Mouse (Mus musculus) right cerebral cortex, adult 18-20 months (tissue): Measurements from ENCODE around the gene Nmd3.
A peak's percentile ranks its signal among the peaks of the same experiment; 100 is the strongest.

Source experiments
- DNase-seq: peaks from one replicate; pipeline ENCODE4 v3.0.0; 2022; ENCODE audit warnings: mixed read lengths

The Nmd3 gene

GRCm38 (mm10) chr3:69721814-69722186, at the start of gene Nmd3:
Gene Nmd3 (plus strand): TSS chr3:69721985.
- DNase-seq = peak; percentile 87

- peak; percentile 54 for DNase-seq
Measured at GRCm38 (mm10) chr3:69673351-69673750, 48.4 kb upstream of the Nmd3 start.

- no peak for DNase-seq
Measured at GRCm38 (mm10) chr3:69674206-69674605, 47.6 kb upstream of the Nmd3 start.

DNA sequence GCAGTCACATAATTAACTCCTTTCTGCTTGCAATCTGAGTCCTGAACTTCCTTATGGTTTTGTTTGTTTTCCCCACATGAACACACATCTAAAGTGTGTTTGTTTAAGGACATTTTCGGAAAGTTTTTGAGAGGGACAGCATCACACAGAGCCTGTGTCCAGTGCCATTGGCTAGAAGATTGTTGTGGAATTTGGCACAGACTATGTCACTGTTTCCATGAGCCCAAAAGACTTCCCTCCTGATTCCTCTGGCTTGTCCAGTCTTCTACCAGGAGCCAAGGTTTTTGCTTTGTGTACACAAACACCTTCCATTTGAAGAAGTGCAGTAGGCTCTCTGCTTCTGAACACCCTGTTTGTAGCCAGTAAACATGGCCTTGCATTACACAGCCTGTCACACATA, 32.0 kb upstream of the Nmd3 start:
- no peak for DNase-seq

DNA sequence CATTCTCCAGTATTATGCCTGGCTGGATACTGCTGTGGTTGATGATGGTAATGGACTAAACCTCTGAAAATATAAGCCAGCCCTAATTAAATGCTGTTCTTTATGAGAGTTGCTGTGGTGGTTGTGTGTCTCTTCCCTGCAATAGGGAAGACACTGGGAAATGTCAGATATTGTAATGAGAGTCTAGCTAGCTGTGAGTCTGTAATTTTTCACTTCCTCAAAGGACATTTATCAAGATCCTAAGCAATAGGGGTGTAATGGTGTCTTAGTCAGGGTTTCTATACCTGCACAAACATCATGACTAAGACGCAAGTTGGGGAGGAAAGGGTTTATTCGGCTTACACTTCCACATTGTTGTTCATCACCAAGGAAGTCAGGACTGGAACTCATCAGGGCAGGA, 30.8 kb upstream of the Nmd3 start:
- no peak for DNase-seq

DNA sequence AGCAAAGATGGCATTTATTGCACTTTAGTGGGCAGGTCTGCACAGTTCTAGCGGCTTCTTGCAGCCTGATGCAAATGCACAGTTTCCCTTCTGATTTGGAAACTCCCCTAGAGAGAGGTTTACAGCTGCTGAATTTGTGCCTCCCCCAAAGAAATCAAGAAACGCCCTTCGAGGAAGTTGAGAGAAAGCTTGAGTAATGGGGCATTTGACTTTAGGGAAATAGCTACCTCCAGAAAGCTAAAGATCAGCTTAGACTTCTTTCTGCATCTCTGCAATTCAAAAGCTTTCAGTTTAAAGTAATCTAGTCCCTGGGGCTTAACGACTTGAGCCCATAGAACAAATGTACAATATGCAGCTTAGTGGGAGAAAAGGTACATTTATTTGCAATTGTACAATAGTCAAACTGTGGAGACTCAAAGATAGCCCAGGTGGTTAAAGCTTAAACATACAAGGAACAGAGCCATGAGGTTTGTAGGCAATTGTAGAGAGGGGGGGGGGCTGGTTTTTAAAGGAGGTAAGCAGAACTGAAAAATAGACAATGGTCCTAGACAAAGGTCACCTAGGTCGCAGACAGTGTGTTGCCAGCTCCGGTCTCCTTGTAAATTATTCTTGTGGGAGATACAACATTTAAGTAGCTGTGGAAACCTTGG, 21.8 kb upstream of the Nmd3 start:
- DNase-seq = no peak

DNA sequence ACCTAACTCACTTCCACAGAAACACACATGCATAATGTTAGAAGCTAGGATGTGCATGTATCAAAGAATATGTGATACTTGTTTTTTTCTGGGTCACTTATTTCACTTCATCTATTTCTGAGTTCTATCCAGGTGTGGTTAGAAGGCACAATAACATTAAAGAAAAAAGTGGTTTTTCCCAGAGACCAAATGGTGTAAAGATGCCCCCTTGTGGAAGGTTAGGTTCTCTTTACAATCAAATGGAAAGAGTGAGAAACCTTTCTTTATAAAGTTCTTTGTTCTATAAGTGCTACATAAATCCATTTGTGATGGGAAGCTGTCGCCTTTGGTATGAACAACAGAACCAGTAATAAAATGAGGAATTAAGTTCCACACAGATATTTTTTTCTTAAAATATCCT, 19.9 kb upstream of the Nmd3 start:
- DNase-seq = no peak

GRCm38 (mm10) chr3:69702421-69702820, 19.4 kb upstream of the Nmd3 start:
- DNase-seq = no peak

GRCm38 (mm10) chr3:69709043-69709929, 12.5 kb upstream of the Nmd3 start:
- DNase-seq = no peak

DNA sequence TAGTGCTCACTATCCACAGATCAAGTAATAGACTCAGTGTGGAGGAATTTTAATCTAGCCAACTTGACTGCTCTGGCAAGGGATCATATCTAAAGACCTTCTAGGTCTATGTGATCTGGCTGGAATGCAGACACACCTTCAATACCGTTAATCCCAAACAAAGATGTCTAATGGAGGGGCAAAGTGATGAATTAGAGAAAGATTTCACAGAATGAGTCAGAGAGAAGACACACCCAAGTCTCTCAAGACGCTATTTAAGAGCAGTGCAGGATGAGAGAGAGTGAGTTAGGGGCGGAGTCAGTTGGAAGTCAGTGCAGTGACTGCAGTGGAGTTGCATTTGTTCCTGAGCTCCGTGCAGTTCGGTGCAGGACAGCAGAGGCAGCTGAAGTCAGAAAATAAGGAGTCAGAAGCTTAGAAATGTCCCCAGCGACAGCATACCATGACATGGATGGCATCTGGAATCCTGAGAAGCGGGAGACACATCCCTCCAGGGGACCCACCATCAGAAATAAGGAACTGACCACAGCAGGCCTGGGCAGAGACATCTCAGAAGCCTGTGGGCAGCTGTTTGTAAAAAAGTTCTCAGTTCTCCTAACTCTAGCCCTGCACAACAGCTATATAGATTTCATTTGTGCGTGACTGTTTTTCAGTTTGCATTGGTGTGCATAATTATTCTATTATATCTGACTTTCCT, 9.7 kb upstream of the Nmd3 start:
- no peak for DNase-seq

DNA sequence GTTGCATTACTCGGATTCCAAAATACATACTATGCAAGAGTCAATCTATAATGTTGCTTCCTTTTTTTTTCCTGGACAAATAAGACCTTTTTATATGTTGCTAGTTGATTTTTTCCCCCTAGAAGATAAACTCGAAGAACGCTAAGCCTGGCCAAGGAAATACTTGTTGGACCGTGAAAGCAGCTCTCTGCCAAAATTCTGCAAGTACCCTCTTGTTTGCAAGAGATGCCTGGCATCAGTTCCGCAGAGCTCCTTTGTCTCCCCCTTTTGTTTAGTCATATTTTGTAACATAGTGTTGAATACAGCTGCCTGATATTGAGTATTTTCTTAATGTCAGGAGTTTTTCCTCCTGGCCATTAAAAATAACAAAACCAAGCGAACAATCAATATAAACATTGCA, 4.3 kb upstream of the Nmd3 start:
- DNase-seq = no peak

DNA sequence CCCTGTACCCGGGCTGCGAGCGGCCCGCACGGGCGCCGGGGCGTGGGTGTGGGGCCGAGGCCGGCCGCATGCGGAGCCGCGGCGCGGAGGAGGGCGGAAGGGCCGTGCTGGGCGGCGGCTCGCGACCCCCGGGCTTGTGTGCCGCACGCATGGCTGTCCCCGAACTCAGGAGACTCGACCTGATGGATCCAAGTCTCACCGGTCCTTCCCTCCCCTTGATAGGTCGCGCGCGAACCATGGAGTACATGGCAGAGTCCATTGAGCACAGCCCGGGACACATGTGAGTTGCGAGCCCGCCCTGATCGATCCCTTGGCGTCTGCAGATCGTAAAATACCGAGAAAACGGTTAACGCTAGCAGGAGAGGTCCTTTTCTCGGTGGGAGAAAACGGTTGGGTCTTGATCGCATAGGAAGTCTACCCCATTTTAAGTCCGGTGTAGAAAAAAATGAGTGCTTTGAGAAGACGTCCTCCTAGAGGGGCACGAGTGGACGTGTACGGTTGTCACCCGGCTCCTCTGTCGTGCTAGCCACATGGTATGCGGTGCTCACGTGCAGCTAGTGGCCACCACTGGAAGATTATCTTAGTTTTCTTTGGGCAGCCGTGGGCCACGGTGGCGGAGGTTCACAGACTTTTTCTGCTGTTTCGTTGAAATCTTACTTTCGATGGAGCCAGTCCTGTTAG, 542 bp downstream of the Nmd3 start:
- DNase-seq = peak; percentile 21

DNA sequence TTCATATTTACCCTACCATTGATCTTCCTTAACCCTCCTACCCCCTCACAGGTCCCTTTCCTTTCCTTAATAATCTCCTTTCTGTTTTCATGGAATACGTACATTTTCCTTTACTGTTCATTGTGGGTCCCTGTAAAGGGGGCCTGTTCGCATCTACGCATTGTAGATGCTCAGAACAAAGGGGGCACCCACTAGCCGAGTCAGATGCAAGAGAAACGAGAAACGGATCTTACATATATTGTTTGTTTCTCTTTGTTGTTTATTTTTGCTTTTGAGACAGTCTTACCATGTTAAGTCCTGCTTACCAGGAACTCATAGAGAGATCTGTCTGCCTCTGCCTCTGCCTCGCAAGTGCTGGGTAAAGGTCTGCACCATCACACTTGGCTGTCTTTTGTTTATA, 1.4 kb downstream of the Nmd3 start:
- DNase-seq = no peak

DNA sequence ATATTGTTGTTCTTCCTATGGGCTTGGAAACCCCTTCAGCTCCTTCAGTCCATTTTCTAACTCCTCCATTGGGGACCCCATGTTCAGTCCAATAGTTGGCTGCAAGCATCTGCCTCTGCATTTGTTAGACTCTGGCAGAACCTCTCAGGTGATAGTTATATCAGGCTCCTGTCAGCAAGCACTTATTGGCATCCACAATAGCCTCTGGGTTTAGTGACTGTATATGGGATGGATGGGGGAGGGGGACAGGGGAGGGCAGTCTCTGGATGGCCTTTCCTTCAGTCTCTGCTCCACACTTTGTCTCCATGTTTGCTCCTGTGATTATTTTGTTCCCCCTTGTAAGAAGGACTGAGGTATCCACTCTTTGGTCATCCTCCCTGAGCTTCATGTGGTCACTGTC, 9.1 kb downstream of the Nmd3 start:
- DNase-seq = no peak

GRCm38 (mm10) chr3:69733939-69734338, 12.2 kb downstream of the Nmd3 start:
- no peak for DNase-seq

- no peak for DNase-seq
Measured at GRCm38 (mm10) chr3:69755192-69755591, 33.4 kb downstream of the Nmd3 start.

- DNase-seq = no peak
Measured at GRCm38 (mm10) chr3:69755968-69756367, 34.2 kb downstream of the Nmd3 start.

- DNase-seq = peak; percentile 60
Measured at GRCm38 (mm10) chr3:69756499-69756898, 34.7 kb downstream of the Nmd3 start.

DNA sequence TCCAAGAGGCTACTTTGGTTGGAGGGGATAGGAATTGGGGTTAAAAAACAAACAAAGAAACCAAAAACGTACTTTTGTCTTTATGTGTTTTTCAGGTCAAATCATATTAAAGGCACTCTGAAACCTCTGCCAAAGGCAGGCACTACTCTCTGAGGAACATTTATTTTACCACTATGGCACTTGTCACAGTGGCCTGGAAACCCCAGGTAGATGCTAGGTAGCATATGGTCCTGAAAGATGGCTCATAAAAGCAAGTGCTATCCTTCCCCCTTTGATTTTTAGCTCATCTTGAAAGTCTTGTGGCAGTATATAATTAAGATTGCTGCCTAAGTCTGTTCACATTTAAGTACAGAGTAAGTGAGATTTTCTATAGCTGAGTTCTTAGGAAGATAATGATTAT, 35.7 kb downstream of the Nmd3 start:
- no peak for DNase-seq

DNA sequence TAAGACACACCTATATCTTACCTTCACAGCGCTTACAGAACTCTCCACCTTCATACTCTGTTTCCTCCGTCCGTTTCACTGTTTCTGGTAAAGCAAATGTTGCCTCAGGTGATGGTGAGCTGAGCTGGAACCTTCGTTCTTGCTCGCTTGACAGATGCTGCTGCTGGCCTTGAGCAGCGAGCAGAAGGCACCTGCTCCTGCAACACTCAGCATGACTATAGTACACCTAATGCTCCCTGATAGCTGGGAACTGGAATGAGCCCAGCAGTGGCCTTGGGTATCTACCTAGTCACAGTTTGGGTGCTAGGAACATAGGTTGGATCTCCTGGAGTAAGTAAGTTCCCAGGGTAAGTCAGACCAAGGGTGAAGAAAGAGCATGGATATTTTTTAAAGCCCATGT, 38.3 kb downstream of the Nmd3 start:
- DNase-seq = no peak

DNA sequence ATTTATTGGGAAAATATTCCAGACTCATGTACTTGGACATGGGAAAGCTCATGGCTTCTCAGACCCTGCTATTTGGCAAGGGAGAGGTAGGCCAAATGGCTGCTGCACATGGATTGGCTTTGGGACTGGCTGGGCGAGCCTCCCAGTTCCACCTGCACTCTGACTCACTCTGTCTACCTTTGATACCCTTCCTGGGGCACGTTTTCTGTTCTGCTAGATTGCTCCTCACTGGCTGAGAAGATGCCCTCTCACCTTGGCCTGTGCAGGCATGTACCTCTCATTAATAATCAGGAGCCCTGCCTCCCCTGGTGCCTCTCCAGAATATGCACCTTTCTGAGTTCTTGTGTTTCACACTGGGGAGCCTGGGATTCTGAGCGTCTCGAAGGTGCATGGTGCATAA, 39.4 kb downstream of the Nmd3 start:
- no peak for DNase-seq

DNA sequence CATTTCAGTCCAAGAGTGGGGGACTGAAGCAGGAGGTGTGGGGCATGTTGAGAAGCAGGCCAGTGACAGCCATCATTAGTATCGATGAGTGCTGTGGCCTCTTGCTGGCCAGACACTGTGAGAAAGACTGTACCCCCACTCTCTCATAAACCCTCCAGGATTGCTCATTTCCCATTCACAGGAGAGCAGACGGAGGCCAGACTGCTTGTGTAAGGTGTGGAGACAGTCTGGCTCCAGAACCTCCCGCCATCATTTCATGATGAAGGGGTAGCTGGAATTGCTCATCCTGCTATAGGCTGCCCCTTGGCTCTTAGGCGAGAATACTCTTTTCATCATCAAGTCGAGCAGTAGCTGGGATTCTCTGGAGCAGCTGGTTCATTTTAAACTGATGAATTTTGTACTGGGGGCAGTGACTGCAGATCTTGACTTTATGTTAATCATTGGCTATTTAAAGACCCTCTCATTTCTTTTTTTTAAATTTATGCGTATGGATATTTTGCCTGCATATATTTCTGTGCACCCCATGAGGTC, 41.1 kb downstream of the Nmd3 start:
- DNase-seq = no peak
